Mouse (Mus musculus) C2C12 (cell line): ENCODE results near the gene Hnrnpl. TPM values are rescaled to one million over a fixed set of nuclear protein-coding genes. Genes with fewer than 3 reads are reported as not detected.

ENCODE experiments used
- H3K27me3 ChIP-seq: one replicate; pipeline ENCODE4 v1.6.1; 2011; ENCODE audit not compliant: control insufficient read depth, insufficient read depth, insufficient read length
- H3K36me3 ChIP-seq: one replicate; pipeline ENCODE4 v1.6.1; 2011; ENCODE audit not compliant: control insufficient read depth, insufficient read depth
- H3K4me3 ChIP-seq: one replicate; pipeline ENCODE4 v1.5.1; 2011; ENCODE audit warnings: mild to moderate bottlenecking, control low read depth; ENCODE audit not compliant: poor library complexity, insufficient read depth, severe bottlenecking
- H3K79me2 ChIP-seq: one replicate; pipeline ENCODE4 v1.6.1; 2011; ENCODE audit not compliant: control insufficient read depth, insufficient read depth
- H3K79me3 ChIP-seq: one replicate; pipeline ENCODE4 v1.6.1; 2011; ENCODE audit warnings: low read depth, control low read depth
- H3ac ChIP-seq: one replicate; pipeline ENCODE3; 2011; ENCODE audit warnings: low read depth; ENCODE audit not compliant: control insufficient read depth, insufficient read length
- CEBPB ChIP-seq: IDR thresholded peaks from one replicate; pipeline ENCODE4 v1.6.1; 2011; ENCODE audit warnings: low read depth, mild to moderate bottlenecking, control low read depth, moderate library complexity
- CTCF ChIP-seq: IDR thresholded peaks from one replicate; pipeline ENCODE4 v1.5.1; 2011; ENCODE audit not compliant: control insufficient read depth, insufficient read depth, insufficient read length
- FOSL1 ChIP-seq: IDR thresholded peaks from one replicate; pipeline ENCODE4 v1.8.0; 2011; ENCODE audit warnings: mild to moderate bottlenecking, low read length; ENCODE audit not compliant: poor library complexity, insufficient read depth, severe bottlenecking
- MAX ChIP-seq: IDR thresholded peaks from one replicate; pipeline ENCODE4 v1.6.1; 2011; ENCODE audit warnings: mild to moderate bottlenecking, control low read depth
- MYOD1 ChIP-seq: IDR thresholded peaks from one replicate; pipeline ENCODE4 v1.6.1; 2011; ENCODE audit warnings: low read depth; ENCODE audit not compliant: control insufficient read depth, insufficient read length
- MYOG ChIP-seq: IDR thresholded peaks from one replicate; pipeline ENCODE4 v1.6.1; 2011; ENCODE audit not compliant: control insufficient read depth, insufficient read length; ENCODE audit errors: extremely low read depth
- USF1 ChIP-seq: IDR thresholded peaks from one replicate; pipeline ENCODE4 v1.6.1; 2011; ENCODE audit warnings: low read depth, mild to moderate bottlenecking, control low read depth, moderate library complexity
- polyA plus RNA-seq: library from polyadenylated mRNA; unstranded; fragments of >200 nt; fragmentation: generic; extraction: Trizol; gene quantifications from one replicate; pipeline ENCODE4 v1.2.1, GENCODE M21; 2012; ENCODE audit warnings: missing spikeins

The Hnrnpl gene
- polyA plus RNA-seq, 1 experiment: 303 TPM

DNA sequence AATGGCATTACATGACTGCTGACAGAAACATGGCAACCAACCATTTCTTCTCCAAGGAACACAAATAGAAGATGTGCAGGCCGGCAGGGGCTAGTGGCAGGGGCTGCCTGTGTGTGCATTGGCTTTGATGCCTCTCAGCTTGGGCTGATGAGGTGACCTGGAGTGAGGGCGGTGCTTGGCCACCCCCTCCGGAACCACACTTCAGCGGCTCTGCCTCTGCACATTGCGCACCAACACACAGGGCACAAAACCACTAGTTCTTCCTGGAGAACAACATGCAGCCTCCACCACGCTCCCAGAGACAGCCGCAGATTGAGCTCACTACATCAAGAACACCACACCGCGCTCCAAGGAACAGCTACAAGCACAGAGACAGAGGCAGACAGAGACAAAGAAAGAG lies 7.9 kb downstream of the Hnrnpl start:
- Histone ChIP-seq H3K4me3 (no peak overlapping the region), H3K79me2 (peaks cover 79% of the 10 kb centered on the region), H3K79me3 (peaks cover 75% of the 10 kb centered on the region), H3K27me3 (no peaks in the 10 kb centered on the region), H3ac (no peak overlapping the region), H3K36me3 (peaks cover 95% of the 10 kb centered on the region)
- TF ChIP-seq CTCF (no peak), MAX (no peak), USF1 (no peak), FOSL1 (no peak)

DNA sequence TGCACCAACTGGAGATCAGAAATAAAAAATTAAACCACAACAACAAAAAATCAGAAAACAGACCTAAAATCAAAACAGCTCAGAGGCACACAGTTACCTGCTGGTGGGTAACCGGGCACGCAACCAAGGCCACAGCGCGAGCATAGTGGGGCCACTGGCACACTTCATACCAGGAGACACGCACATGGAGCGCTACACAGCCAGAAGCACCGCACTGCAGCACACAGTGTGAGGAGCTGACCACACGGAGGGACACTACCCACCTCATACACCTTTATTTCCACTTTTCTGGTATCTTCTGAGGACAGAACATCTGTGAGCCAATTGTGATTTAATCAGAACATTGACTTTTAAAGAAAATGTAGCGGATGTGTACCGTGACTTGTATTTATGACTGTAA lies 8.6 kb downstream of the Hnrnpl start:
- Histone ChIP-seq H3ac (no peak overlapping the region), H3K79me3 (peaks cover 69% of the 10 kb centered on the region), H3K36me3 (peaks cover 98% of the 10 kb centered on the region), H3K4me3 (no peak overlapping the region), H3K79me2 (peaks cover 72% of the 10 kb centered on the region), H3K27me3 (no peaks in the 10 kb centered on the region)
- TF ChIP-seq MAX (no peak), CTCF (no peak), MYOG (no peak), CEBPB (no peak), FOSL1 (no peak), MYOD1 (no peak), USF1 (no peak)

DNA sequence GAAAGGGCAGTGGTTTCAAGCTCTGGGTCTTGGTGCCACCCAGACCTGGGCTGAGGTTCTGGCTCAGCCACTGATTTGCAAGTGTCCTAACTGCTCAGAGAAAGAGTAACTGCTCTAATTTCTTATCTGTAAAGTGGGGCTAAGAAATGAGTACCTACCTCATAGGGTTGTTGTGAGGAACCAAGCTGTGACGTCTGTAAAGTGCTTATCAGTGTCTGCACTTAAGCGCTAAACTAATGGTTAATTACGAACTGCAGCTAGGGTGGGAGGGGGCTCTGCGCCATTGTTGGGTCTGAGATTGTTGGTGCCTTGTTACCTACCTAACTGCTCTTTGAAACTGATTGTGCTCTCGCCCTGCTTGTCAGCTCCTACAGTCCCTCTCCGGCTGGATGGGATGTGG lies 9.2 kb downstream of the Hnrnpl start:
- peaks cover 63% of the 10 kb centered on the region for H3K79me3 ChIP-seq
- H3K79me2 ChIP-seq: peaks cover 66% of the 10 kb centered on the region
- TF ChIP-seq FOSL1: no peak
- TF ChIP-seq MYOG: no peak
- TF ChIP-seq USF1: no peak
- no peak for TF ChIP-seq CEBPB
- no peak for TF ChIP-seq CTCF
- TF ChIP-seq MYOD1: no peak
- no peak for TF ChIP-seq MAX
- H3K4me3 ChIP-seq: no peak overlapping the region
- peaks cover 98% of the 10 kb centered on the region for H3K36me3 ChIP-seq
- H3ac ChIP-seq: no peak overlapping the region
- H3K27me3 ChIP-seq: no peaks in the 10 kb centered on the region

DNA sequence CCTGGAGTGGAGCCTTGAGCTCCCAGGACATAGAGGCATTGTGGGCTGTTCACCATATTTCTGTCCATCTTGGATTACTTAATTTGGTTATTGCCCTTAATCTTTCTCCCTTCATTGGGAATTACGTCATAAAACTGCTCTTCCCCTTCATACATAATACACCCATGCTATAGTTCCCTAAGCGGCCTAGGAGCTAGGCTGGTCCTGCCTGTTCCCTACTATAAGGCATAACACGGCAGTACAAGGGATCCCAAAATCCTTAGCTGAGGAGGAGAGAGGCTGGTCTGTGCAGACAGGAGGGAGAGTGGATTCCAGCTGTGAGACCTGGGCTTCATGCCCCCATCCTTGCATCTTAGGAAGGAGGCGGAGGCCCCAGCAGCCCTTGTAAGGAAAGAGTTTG lies 9.6 kb downstream of the Hnrnpl start:
- Histone ChIP-seq H3ac (no peak overlapping the region), H3K36me3 (peaks cover 98% of the 10 kb centered on the region), H3K79me3 (peaks cover 59% of the 10 kb centered on the region), H3K27me3 (no peaks in the 10 kb centered on the region), H3K4me3 (no peak overlapping the region), H3K79me2 (peaks cover 62% of the 10 kb centered on the region)
- TF ChIP-seq MYOD1: no peak
- no peak for TF ChIP-seq CEBPB
- TF ChIP-seq CTCF: no peak
- no peak for TF ChIP-seq MAX
- no peak for TF ChIP-seq USF1
- no peak for TF ChIP-seq FOSL1

DNA sequence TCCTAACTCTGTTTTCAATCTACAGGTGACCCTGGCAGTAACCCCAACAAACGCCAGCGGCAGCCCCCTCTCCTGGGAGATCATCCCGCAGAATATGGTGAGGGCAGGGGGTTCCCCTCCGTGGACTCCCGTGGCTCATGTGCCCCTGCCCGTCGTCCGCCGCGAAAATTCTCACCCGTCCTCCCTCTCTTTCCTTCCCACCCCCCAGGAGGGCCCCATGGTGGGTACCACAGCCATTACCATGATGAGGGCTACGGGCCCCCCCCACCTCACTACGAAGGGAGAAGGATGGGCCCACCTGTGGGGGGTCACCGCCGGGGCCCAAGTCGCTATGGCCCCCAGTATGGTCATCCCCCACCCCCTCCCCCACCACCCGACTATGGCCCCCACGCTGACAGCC lies 10.1 kb downstream of the Hnrnpl start:
- Histone ChIP-seq H3K79me2 (peaks cover 57% of the 10 kb centered on the region), H3K79me3 (peaks cover 54% of the 10 kb centered on the region)

DNA sequence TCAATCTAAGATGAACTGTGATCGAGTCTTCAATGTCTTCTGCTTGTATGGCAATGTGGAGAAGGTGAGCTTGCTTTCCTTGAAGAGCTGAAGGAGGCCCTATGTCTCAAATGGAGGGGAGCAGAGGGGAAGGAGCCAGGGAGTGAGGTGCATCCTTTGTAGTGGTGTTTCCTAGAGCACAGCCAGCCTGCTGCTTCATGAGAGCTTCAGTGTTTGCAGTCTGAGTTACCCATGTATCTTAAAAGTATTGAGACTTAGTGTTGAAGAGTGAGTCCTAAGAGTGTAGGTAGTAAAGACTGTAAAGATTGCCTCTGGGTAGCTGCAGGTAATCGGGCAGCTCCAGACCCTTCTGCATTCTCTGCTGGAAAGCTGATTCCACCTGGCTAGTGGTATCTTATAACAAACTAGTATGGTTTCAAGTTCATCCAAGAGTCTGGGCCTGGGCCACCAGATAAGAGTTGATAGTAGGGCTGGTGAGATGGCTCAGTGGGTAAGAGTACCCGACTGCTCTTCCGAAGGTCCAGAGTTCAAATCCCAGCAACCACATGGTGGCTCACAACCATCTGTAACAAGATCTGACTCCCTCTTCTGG lies 10.6 kb downstream of the Hnrnpl start:
- TF ChIP-seq MYOG: no peak
- no peak for TF ChIP-seq CTCF
- TF ChIP-seq MAX: no peak
- TF ChIP-seq USF1: no peak

More for the DNA sequence above, 10.1 kb downstream of the Hnrnpl start:
- TF ChIP-seq FOSL1: no peak
- no peak for TF ChIP-seq MYOG
- no peak for TF ChIP-seq CEBPB
- TF ChIP-seq MAX: no peak
- TF ChIP-seq USF1: no peak
- TF ChIP-seq MYOD1: no peak
- no peak for TF ChIP-seq CTCF
- Histone ChIP-seq H3K36me3 (peaks cover 95% of the 10 kb centered on the region), H3ac (no peak overlapping the region), H3K4me3 (no peak overlapping the region), H3K27me3 (no peaks in the 10 kb centered on the region)

More for the DNA sequence above, 10.6 kb downstream of the Hnrnpl start:
- H3K36me3 ChIP-seq: peaks cover 90% of the 10 kb centered on the region
- peaks cover 52% of the 10 kb centered on the region for H3K79me2 ChIP-seq
- no peak overlapping the region for H3K4me3 ChIP-seq
- peaks cover 49% of the 10 kb centered on the region for H3K79me3 ChIP-seq
- no peak overlapping the region for H3ac ChIP-seq
- H3K27me3 ChIP-seq: no peaks in the 10 kb centered on the region
